Mouse (Mus musculus): ENCODE results near the gene Fzd9. TPM values are rescaled to one million over a fixed set of nuclear protein-coding genes. Genes with fewer than 3 reads are reported as not detected.
A peak's percentile ranks its signal among the peaks of the same experiment; 100 is the strongest.

The Fzd9 gene
- polyA plus RNA-seq, 1 experiment = 0.89 TPM

DNA sequence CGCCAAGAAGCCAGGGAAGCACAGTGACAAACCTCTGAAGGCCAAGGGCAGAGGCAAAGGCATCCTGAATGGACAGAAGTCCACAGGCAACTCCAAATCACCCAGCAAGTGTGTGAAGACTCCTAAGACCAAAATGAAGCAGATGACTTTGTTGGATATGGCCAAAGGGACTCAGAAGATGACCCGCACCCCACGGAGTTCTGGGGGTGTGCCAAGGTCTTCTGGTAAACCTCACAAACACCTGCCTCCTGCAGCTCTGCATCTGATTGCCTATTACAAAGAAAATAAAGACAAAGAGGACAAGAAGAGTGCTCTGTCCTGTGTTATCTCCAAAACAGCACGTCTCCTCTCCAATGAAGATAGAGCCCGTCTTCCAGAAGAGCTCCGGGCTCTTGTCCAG is 34.2 kb downstream of the Fzd9 start:
- TF ChIP-seq CTCF (IDR thresholded peaks at IDR 0.05; ENCODE audit: control insufficient read depth, insufficient read depth, insufficient read length) (no peak), FOSL1 (IDR thresholded peaks at IDR 0.05; ENCODE audit: insufficient read depth, low read length, poor library complexity, severe bottlenecking) (no peak), MYOD1 (IDR thresholded peaks at IDR 0.05; ENCODE audit: control insufficient read depth, insufficient read length, low read depth) (no peak), MAX (IDR thresholded peaks at IDR 0.05) (no peak), MYOG (IDR thresholded peaks at IDR 0.05; ENCODE audit: control insufficient read depth, extremely low read depth, insufficient read length) (no peak), CEBPB (IDR thresholded peaks at IDR 0.05; ENCODE audit: low read depth) (no peak), USF1 (IDR thresholded peaks at IDR 0.05; ENCODE audit: low read depth) (no peak)
- Histone ChIP-seq H3K79me3 (ENCODE audit: low read depth) (peaks cover 13% of the 10 kb centered on the region), H3K27me3 (ENCODE audit: control insufficient read depth, insufficient read depth, insufficient read length) (no peaks in the 10 kb centered on the region), H3K36me3 (ENCODE audit: control insufficient read depth, insufficient read depth) (peaks cover 100% of the 10 kb centered on the region), H3K79me2 (ENCODE audit: control insufficient read depth, insufficient read depth) (peaks cover 65% of the 10 kb centered on the region), H3K4me3 (ENCODE audit: insufficient read depth, poor library complexity, severe bottlenecking) (no peak overlapping the region), H3ac (ENCODE audit: control insufficient read depth, insufficient read length, low read depth) (no peak overlapping the region)

- no peaks in the 10 kb centered on the region for H3K27me3 ChIP-seq (ENCODE audit: control insufficient read depth, insufficient read depth, insufficient read length)
- peaks cover 71% of the 10 kb centered on the region for H3K79me2 ChIP-seq (ENCODE audit: control insufficient read depth, insufficient read depth)
- no peak overlapping the region for H3K4me3 ChIP-seq (ENCODE audit: insufficient read depth, poor library complexity, severe bottlenecking)
- H3K79me3 ChIP-seq (ENCODE audit: low read depth) = peaks cover 46% of the 10 kb centered on the region
- TF ChIP-seq USF1 (IDR thresholded peaks at IDR 0.05; ENCODE audit: low read depth) (no peak), CTCF (IDR thresholded peaks at IDR 0.05; ENCODE audit: control insufficient read depth, insufficient read depth, insufficient read length) (no peak), MAX (IDR thresholded peaks at IDR 0.05) (no peak), MYOD1 (IDR thresholded peaks at IDR 0.05; ENCODE audit: control insufficient read depth, insufficient read length, low read depth) (no peak), CEBPB (IDR thresholded peaks at IDR 0.05; ENCODE audit: low read depth) (no peak)
- H3K36me3 ChIP-seq (ENCODE audit: control insufficient read depth, insufficient read depth) = peaks cover 98% of the 10 kb centered on the region
- no peak overlapping the region for H3ac ChIP-seq (ENCODE audit: control insufficient read depth, insufficient read length, low read depth)
Observed at GRCm38 (mm10) chr5:135208197-135208596, 42.8 kb downstream of the Fzd9 start.

DNA sequence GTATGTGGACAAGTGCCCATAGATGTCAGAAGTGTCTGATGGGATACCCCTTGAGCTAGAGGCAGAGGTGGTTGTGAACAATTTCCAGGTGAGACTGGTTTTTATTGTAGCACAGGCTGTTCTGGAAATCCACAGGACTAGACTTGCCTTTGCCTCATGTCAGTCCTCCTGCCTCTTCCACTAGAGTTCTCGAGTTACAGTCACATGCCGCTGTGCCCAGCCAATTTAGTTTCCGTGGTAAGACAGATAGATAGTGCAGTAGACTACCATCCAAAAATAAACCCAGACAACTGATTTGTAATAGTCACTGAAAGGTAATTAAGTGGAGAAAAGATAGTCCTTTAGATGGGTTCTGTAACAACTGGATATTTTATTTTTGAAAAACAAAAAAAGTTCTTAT is 48.3 kb downstream of the Fzd9 start:
- peaks cover 92% of the 10 kb centered on the region for H3K36me3 ChIP-seq (ENCODE audit: control insufficient read depth, insufficient read depth)
- TF ChIP-seq MYOD1 (IDR thresholded peaks at IDR 0.05; ENCODE audit: control insufficient read depth, insufficient read length, low read depth) (no peak), FOSL1 (IDR thresholded peaks at IDR 0.05; ENCODE audit: insufficient read depth, low read length, poor library complexity, severe bottlenecking) (no peak), USF1 (IDR thresholded peaks at IDR 0.05; ENCODE audit: low read depth) (peak; percentile 79), CTCF (IDR thresholded peaks at IDR 0.05; ENCODE audit: control insufficient read depth, insufficient read depth, insufficient read length) (no peak)
- peaks cover 79% of the 10 kb centered on the region for H3K79me3 ChIP-seq (ENCODE audit: low read depth)
- peaks cover 100% of the 10 kb centered on the region for H3K79me2 ChIP-seq (ENCODE audit: control insufficient read depth, insufficient read depth)
- no peak overlapping the region for H3K4me3 ChIP-seq (ENCODE audit: insufficient read depth, poor library complexity, severe bottlenecking)
- H3ac ChIP-seq (ENCODE audit: control insufficient read depth, insufficient read length, low read depth) = no peak overlapping the region
- no peaks in the 10 kb centered on the region for H3K27me3 ChIP-seq (ENCODE audit: control insufficient read depth, insufficient read depth, insufficient read length)

Small RNA genes lying within 50 kb of the gene (microRNA-seq; reads per million reads assigned to microRNA genes)
- gene Gm25315 (ENCODE audit: borderline microRNAs expressed) = not detected

Other genes with a start within 250 kb of the Fzd9 start
- 26.8 TPM for gene Abhd11, start 242.1 kb downstream of the Fzd9 start, polyA plus RNA-seq (2012; fragmentation: generic; extraction: Trizol)
- 5.3 TPM for gene Stx1a, start 227.7 kb downstream of the Fzd9 start, polyA plus RNA-seq (2012; fragmentation: generic; extraction: Trizol)
- 16.8 TPM for gene Dnajc30, start 187.0 kb downstream of the Fzd9 start, polyA plus RNA-seq (2012; fragmentation: generic; extraction: Trizol)
- gene Bud23, start 186.3 kb downstream of the Fzd9 start, polyA plus RNA-seq (2012; fragmentation: generic; extraction: Trizol) = 63.8 TPM
- gene Vps37d, start 173.0 kb downstream of the Fzd9 start, polyA plus RNA-seq (2012; fragmentation: generic; extraction: Trizol) = 3.5 TPM
- not detected for gene Mlxipl, start 161.3 kb downstream of the Fzd9 start, polyA plus RNA-seq (2012; fragmentation: generic; extraction: Trizol)
- gene Tbl2, start 101.6 kb downstream of the Fzd9 start, polyA plus RNA-seq (2012; fragmentation: generic; extraction: Trizol) = 17.0 TPM
- gene Bcl7b, start 82.9 kb downstream of the Fzd9 start, polyA plus RNA-seq (2012; fragmentation: generic; extraction: Trizol) = 50.3 TPM
- 39.9 TPM for gene Baz1b, start 64.0 kb downstream of the Fzd9 start, polyA plus RNA-seq (2012; fragmentation: generic; extraction: Trizol)
- gene Fkbp6, start 98.8 kb upstream of the Fzd9 start, polyA plus RNA-seq (2012; fragmentation: generic; extraction: Trizol) = not detected
- gene Trim50, start 102.1 kb upstream of the Fzd9 start, polyA plus RNA-seq (2012; fragmentation: generic; extraction: Trizol) = not detected
- 33.0 TPM for gene Nsun5, start 118.7 kb upstream of the Fzd9 start, polyA plus RNA-seq (2012; fragmentation: generic; extraction: Trizol)
- gene Pom121, start 143.3 kb upstream of the Fzd9 start, polyA plus RNA-seq (2012; fragmentation: generic; extraction: Trizol) = 26.9 TPM